Mouse (Mus musculus) hindbrain, postnatal 0 days (tissue): ENCODE measurements around the gene Tbkbp1. TPM values are rescaled to one million over a fixed set of nuclear protein-coding genes. Genes with fewer than 3 reads are reported as not detected.
A peak's percentile ranks its signal among the peaks of the same experiment; 100 is the strongest.

Experiments
- ATAC-seq: fragments of 200-750 bp; cut with Nextera tagmentation; 2 replicates; pipeline ENCODE4 v1.8.0; 2017; ENCODE audit warnings: mild to moderate bottlenecking, moderate TSS enrichment, moderate library complexity
- DNase-seq: peaks from one replicate; pipeline ENCODE4 v3.0.0-alpha.2; 2015; ENCODE audit warnings: low spot score
- H3K27ac ChIP-seq: fragments of 300-500 bp; sonication (generic); 2 replicates; pipeline ENCODE4 v1.5.1; 2014; ENCODE audit warnings: mild to moderate bottlenecking
- H3K27me3 ChIP-seq: fragments of 300-500 bp; sonication (generic); 2 replicates; pipeline ENCODE4 v1.6.1; 2014; ENCODE audit warnings: low read length, mixed read lengths; ENCODE audit not compliant: insufficient read depth
- H3K36me3 ChIP-seq: fragments of 300-500 bp; sonication (generic); 2 replicates; pipeline ENCODE4 v1.6.1; 2014; ENCODE audit warnings: low read length, mixed read lengths; ENCODE audit not compliant: insufficient read depth
- H3K4me1 ChIP-seq: fragments of 300-500 bp; sonication (generic); 2 replicates; pipeline ENCODE4 v1.6.1; 2014; ENCODE audit warnings: antibody characterized with exemption, low read length, mixed read lengths; ENCODE audit not compliant: insufficient read depth
- H3K4me2 ChIP-seq: fragments of 300-500 bp; sonication (generic); 2 replicates; pipeline ENCODE4 v1.6.1; 2014; ENCODE audit warnings: low read depth, mild to moderate bottlenecking, low read length, moderate library complexity, mixed read lengths
- H3K4me3 ChIP-seq: fragments of 300-500 bp; sonication (generic); 2 replicates; pipeline ENCODE4 v1.5.1; 2014; ENCODE audit warnings: low read length
- H3K9ac ChIP-seq: fragments of 300-500 bp; sonication (generic); replicated peaks from 2 replicates; pipeline ENCODE4 v1.6.1; 2014; ENCODE audit warnings: mild to moderate bottlenecking, low read length, moderate library complexity, mixed read lengths
- H3K9me3 ChIP-seq: fragments of 300-500 bp; sonication (generic); 2 replicates; pipeline ENCODE4 v1.6.1; 2016; ENCODE audit warnings: low read length, mixed read lengths
- CTCF ChIP-seq: IDR thresholded peaks from 2 replicates; pipeline ENCODE4 v1.5.1; 2016; ENCODE audit warnings: antibody characterized with exemption, control low read depth, low read depth
- WGBS: fragments of 180-500 bp; shearing (Covaris S2); extraction: QIAGEN DNeasy Blood & Tissue Kit; methylation state at CpG from one replicate; pipeline ENCODE4 v1.1.7; 2014; 5-methylcytosine and 5-hydroxymethylcytosine counted together
- microRNA-seq, 2 experiments: library from miRNA; unstranded; fragments of <30 nt; microRNA quantifications; one replicate each; pipeline ENCODE4; 2016
- polyA plus RNA-seq: library from polyadenylated mRNA; unstranded; fragments of >200 nt; fragmentation: Nextera tagmentation; extraction: Ambion mirVana; gene quantifications from 2 replicates; pipeline ENCODE4 v1.2.1, GENCODE M21; 2015
- total RNA-seq: library from RNA; depleted of rRNA; stranded (reverse); fragments of >200 nt; gene quantifications from 2 replicates; pipeline ENCODE4 v1.2.3, GENCODE M21; 2014; rRNA removed

Tbkbp1 gene
- total and polyA plus RNA-seq, 2 experiments from 2014 or later, result 9.6 to 53.8 TPM

GRCm38 (mm10) chr11:97104091-97104483 lies 47.2 kb downstream of the Tbkbp1 start:
- Histone ChIP-seq H3K36me3 (no peaks in the 10 kb centered on the region), H3K4me1 (no peaks in the 10 kb centered on the region), H3K4me3 (no peak overlapping the region), H3K4me2 (no peak overlapping the region), H3K27me3 (peaks cover under 1% of the 10 kb centered on the region; the same call in 1 of the 2 replicates), H3K9ac (no peak overlapping the region), H3K9me3 (no peaks in the 10 kb centered on the region), H3K27ac (no peak overlapping the region)
- WGBS, result 94% methylated on average over 9 of the region's 9 CpGs
- no peak for DNase-seq
- ATAC-seq, result no peak
- TF ChIP-seq CTCF, result no peak

DNA sequence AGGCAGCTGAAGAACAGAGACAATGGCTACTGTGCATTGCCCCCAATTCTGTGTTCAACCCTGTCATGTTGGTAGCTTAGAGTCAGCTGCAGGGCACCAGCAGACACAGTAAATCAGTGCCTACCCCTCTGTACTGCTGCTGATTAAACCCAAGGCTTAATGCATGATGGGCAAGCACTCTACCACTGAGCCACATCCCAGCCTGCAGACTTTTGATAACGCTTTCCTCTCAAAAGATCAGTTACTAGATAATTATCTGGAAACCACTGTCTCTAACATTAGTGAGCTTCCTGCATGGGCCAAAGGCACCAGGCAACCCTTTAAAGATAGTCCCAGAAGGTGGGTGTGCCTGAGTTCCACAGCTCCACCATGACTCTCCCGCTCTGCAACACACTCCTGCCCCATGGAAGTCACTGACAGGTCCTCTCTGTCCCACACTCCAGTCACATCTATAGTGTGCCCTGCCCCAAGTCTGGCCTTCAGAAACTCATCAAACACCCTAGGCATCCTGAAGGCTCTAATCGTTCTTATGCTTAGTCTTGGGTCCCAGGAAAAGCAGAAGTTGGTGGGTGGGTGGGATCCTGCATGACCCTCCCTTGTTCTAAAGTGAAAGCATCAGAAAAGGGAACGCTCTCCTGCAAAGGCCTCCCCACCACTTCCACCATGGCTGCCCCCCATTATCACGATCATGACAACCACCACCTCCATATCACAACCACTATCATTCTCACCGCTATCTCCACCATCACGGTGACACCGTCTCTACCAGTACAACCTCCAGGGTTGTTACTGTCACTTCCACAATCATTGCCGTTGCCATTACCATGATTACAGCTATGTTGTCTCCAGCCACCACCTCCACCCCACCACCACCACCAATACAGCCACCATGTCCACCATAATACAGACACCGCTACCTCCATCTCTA lies 47.9 kb downstream of the Tbkbp1 start:
- Histone ChIP-seq H3K27me3 (peaks cover 5% of the 10 kb centered on the region; the same call in 1 of the 2 replicates), H3K4me2 (no peak overlapping the region), H3K4me3 (no peak overlapping the region), H3K9me3 (no peaks in the 10 kb centered on the region), H3K9ac (no peak overlapping the region), H3K36me3 (no peaks in the 10 kb centered on the region), H3K27ac (no peak overlapping the region), H3K4me1 (no peaks in the 10 kb centered on the region)
- DNase-seq (no peak), ATAC-seq (no peak)
- no peak for TF ChIP-seq CTCF
- WGBS, result 93% methylated on average over 10 of the region's 10 CpGs

DNA sequence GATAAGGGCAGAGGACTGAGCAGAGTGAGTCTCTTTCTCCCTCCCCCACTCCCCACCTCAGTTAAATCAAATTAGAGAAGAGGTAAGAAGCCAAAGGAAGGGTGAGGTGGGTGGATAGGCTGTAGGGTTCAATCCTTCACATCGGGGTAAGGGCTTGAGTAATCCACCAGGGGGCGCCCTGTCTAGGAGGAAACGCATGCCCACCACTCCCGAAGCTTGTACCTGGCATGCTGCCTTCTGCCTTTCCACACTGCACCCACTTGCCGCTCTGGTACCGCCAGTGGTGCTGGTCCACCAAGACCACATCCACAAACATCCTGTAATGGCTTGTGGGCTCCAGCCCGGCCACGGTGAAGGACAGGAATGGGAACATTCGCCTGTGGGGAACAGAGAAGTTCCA lies 49.6 kb downstream of the Tbkbp1 start:
- Histone ChIP-seq H3K9me3 (no peaks in the 10 kb centered on the region), H3K4me2 (no peak overlapping the region), H3K9ac (no peak overlapping the region), H3K36me3 (no peaks in the 10 kb centered on the region), H3K27ac (no peak overlapping the region), H3K4me1 (no peaks in the 10 kb centered on the region), H3K27me3 (peaks cover 5% of the 10 kb centered on the region; the same call in 1 of the 2 replicates), H3K4me3 (no peak overlapping the region)
- 15% methylated on average over 9 of the region's 9 CpGs for WGBS
- DNase-seq (peak; percentile 75), ATAC-seq (no peak)
- peak; percentile 76 for TF ChIP-seq CTCF

- Histone ChIP-seq H3K27ac (no peak overlapping the region), H3K9me3 (no peaks in the 10 kb centered on the region), H3K27me3 (peaks cover 5% of the 10 kb centered on the region; the same call in 1 of the 2 replicates), H3K4me3 (no peak overlapping the region), H3K4me2 (no peak overlapping the region), H3K9ac (no peak overlapping the region), H3K36me3 (no peaks in the 10 kb centered on the region), H3K4me1 (no peaks in the 10 kb centered on the region)
- no peak for TF ChIP-seq CTCF
- DNase-seq (no peak), ATAC-seq (no peak)
- 28% methylated on average over 18 of the region's 18 CpGs for WGBS
Measured at GRCm38 (mm10) chr11:97098791-97099190, 52.5 kb downstream of the Tbkbp1 start.

DNA sequence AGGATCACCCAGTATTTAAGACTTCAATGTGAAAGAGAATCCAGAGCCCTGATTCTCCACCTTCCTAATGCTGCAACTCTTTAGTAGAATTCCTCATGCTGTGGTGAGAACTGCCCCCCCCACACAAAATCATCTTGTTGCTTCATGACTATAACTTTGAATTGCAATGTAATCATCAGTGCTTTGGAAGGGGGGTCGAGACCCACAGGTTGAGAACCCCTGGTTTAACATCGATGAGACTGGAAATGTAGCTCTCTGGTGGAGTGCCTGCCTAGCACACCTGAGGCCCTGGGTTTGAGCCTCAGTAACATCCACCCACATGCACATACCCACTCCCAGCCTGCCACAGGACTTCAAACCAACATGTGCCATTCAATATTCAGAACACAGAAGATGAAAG lies 56.7 kb downstream of the Tbkbp1 start:
- H3K9me3 ChIP-seq, result no peaks in the 10 kb centered on the region
- peaks cover 5% of the 10 kb centered on the region; the same call in 1 of the 2 replicates for H3K27me3 ChIP-seq
- no peaks in the 10 kb centered on the region for H3K36me3 ChIP-seq
- no peak overlapping the region for H3K4me2 ChIP-seq
- WGBS, result 74% methylated on average over 2 of the region's 2 CpGs
- H3K27ac ChIP-seq, result no peak overlapping the region
- ATAC-seq (no peak), DNase-seq (no peak)
- TF ChIP-seq CTCF, result no peak
- no peaks in the 10 kb centered on the region for H3K4me1 ChIP-seq
- H3K9ac ChIP-seq, result no peak overlapping the region
- H3K4me3 ChIP-seq, result no peak overlapping the region

- 72% methylated on average over 6 of the region's 6 CpGs for WGBS
- Histone ChIP-seq H3K4me3 (no peak overlapping the region), H3K27me3 (no peaks in the 10 kb centered on the region), H3K9me3 (no peaks in the 10 kb centered on the region), H3K36me3 (no peaks in the 10 kb centered on the region), H3K4me1 (no peaks in the 10 kb centered on the region), H3K9ac (no peak overlapping the region), H3K4me2 (no peak overlapping the region), H3K27ac (no peak overlapping the region)
- TF ChIP-seq CTCF, result no peak
- no peak for DNase-seq
- ATAC-seq, result no peak
Measured at GRCm38 (mm10) chr11:97086365-97086764, 64.9 kb downstream of the Tbkbp1 start.

Small RNA genes lying within 50 kb of the gene (microRNA-seq; reads per million reads assigned to microRNA genes)
- 0 to 0.53 reads per million in 2 experiments for gene Mir7235

Other genes with a start within 250 kb of the Tbkbp1 start
- 44.9 and 56.5 TPM in 2 replicates for gene Cdk5rap3, start 235.0 kb downstream of the Tbkbp1 start, total RNA-seq
- gene Cdk5rap3, start 235.0 kb downstream of the Tbkbp1 start, polyA plus RNA-seq, result 77.1 and 87.8 TPM in 2 replicates
- gene Prr15l, start 223.4 kb downstream of the Tbkbp1 start, total RNA-seq, result 0.10 and 0.75 TPM in 2 replicates
- 0.19 and 0.71 TPM in 2 replicates for gene Prr15l, start 223.4 kb downstream of the Tbkbp1 start, polyA plus RNA-seq
- 31.5 and 37.2 TPM in 2 replicates for gene Pnpo, start 207.5 kb downstream of the Tbkbp1 start, total RNA-seq
- 37.3 and 38.3 TPM in 2 replicates for gene Pnpo, start 207.5 kb downstream of the Tbkbp1 start, polyA plus RNA-seq
- gene Sp2, start 168.5 kb downstream of the Tbkbp1 start, total RNA-seq, result 7.3 and 8.8 TPM in 2 replicates
- gene Sp2, start 168.5 kb downstream of the Tbkbp1 start, polyA plus RNA-seq, result 11.9 and 14.4 TPM in 2 replicates
- gene Sp6, start 138.1 kb downstream of the Tbkbp1 start, total RNA-seq, result 0.18 and 0.99 TPM in 2 replicates
- 0.38 and 0.54 TPM in 2 replicates for gene Sp6, start 138.1 kb downstream of the Tbkbp1 start, polyA plus RNA-seq
- gene Scrn2, start 121.6 kb downstream of the Tbkbp1 start, total RNA-seq, result 10.5 and 24.0 TPM in 2 replicates
- 12.4 and 13.8 TPM in 2 replicates for gene Scrn2, start 121.6 kb downstream of the Tbkbp1 start, polyA plus RNA-seq
- gene Lrrc46, start 110.1 kb downstream of the Tbkbp1 start, total RNA-seq, result 0.36 and 3.5 TPM in 2 replicates
- 3.5 and 4.1 TPM in 2 replicates for gene Lrrc46, start 110.1 kb downstream of the Tbkbp1 start, polyA plus RNA-seq
- gene Mrpl10, start 109.9 kb downstream of the Tbkbp1 start, total RNA-seq, result 64.6 and 69.3 TPM in 2 replicates
- gene Mrpl10, start 109.9 kb downstream of the Tbkbp1 start, polyA plus RNA-seq, result 64.9 and 66.6 TPM in 2 replicates
- 11.5 and 14.6 TPM in 2 replicates for gene Osbpl7, start 100.9 kb downstream of the Tbkbp1 start, total RNA-seq
- gene Osbpl7, start 100.9 kb downstream of the Tbkbp1 start, polyA plus RNA-seq, result 12.5 and 13.2 TPM in 2 replicates
- gene Tbx21, start 36.2 kb downstream of the Tbkbp1 start, total RNA-seq, result 0.89 TPM in 1 of 2 replicates, not detected in the other
- 0.11 and 0.16 TPM in 2 replicates for gene Tbx21, start 36.2 kb downstream of the Tbkbp1 start, polyA plus RNA-seq
- 97.9 and 100 TPM in 2 replicates for gene Kpnb1, start 36.4 kb upstream of the Tbkbp1 start, total RNA-seq
- 26.1 and 26.9 TPM in 2 replicates for gene Kpnb1, start 36.4 kb upstream of the Tbkbp1 start, polyA plus RNA-seq
- 35.0 and 69.2 TPM in 2 replicates for gene Npepps, start 129.1 kb upstream of the Tbkbp1 start, total RNA-seq
- 99.8 and 102 TPM in 2 replicates for gene Npepps, start 129.1 kb upstream of the Tbkbp1 start, polyA plus RNA-seq
- 21.2 and 22.5 TPM in 2 replicates for gene Mrpl45, start 164.2 kb upstream of the Tbkbp1 start, total RNA-seq
- 35.1 and 39.5 TPM in 2 replicates for gene Mrpl45, start 164.2 kb upstream of the Tbkbp1 start, polyA plus RNA-seq
- 1.8 and 1.9 TPM in 2 replicates for gene Gpr179, start 200.6 kb upstream of the Tbkbp1 start, total RNA-seq
- 0.61 and 1.0 TPM in 2 replicates for gene Gpr179, start 200.6 kb upstream of the Tbkbp1 start, polyA plus RNA-seq
- gene Socs7, start 211.1 kb upstream of the Tbkbp1 start, total RNA-seq, result 49.5 and 59.0 TPM in 2 replicates
- gene Socs7, start 211.1 kb upstream of the Tbkbp1 start, polyA plus RNA-seq, result 5.5 and 5.9 TPM in 2 replicates